In the genomic region with DNA sequence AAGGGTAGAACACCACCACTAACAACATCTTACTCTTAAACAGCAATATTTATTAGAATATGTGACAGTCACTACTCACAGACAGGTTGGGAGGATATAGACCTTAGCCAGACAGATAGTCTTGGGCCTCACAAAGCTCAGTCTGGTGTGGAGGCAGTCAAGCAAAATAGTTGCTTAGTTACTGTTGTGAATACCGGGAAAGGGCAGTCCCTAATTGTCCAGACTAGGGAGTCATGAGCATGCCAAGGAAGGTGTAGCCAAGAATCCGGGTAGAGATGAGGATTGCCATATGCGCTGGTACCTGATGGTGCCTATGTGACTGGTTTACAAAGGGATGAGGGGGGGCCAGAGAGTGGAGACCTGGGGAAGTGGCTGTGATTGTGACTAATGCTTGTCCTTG, we compare ENCODE assay signal across 8 mouse cellular contexts. TPM values are rescaled to one million over a fixed set of nuclear protein-coding genes. Genes with fewer than 3 reads are reported as not detected.
DNase-seq lines count a peak whose midpoint lies in the region; ATAC-seq lines count a peak whose summit lies in the region.

No protein-coding gene starts in this region.

- peak overlapping the region; percentile 96 for H3K9ac ChIP-seq in heart, embryonic 12.5 days
- peak overlapping the region; percentile 94 for H3K9ac ChIP-seq in liver, embryonic 13.5 days

- peaks cover 40% of the 10 kb centered on the region for H3K36me3 ChIP-seq in heart, embryonic 12.5 days
- peaks cover 33% of the 10 kb centered on the region for H3K36me3 ChIP-seq in hindbrain, embryonic 10.5 days
- peaks cover 32% of the 10 kb centered on the region for H3K36me3 ChIP-seq in liver, embryonic 13.5 days

- peak overlapping the region; percentile 90 for H3K4me2 ChIP-seq in heart, embryonic 12.5 days
- H3K4me2 ChIP-seq in liver, embryonic 13.5 days = peak overlapping the region; percentile 79

- H3K4me1 ChIP-seq in heart, embryonic 12.5 days (replicated peaks) = peaks cover 14% of the 10 kb centered on the region
- H3K4me1 ChIP-seq in hindbrain, embryonic 10.5 days (replicated peaks) = peaks cover 14% of the 10 kb centered on the region
- peaks cover 55% of the 10 kb centered on the region for H3K4me1 ChIP-seq in liver, embryonic 13.5 days (replicated peaks)

- H3K9me3 ChIP-seq in heart, embryonic 12.5 days (replicated peaks) = no peaks in the 10 kb centered on the region
- H3K9me3 ChIP-seq in hindbrain, embryonic 10.5 days = no peaks in the 10 kb centered on the region
- H3K9me3 ChIP-seq in liver, embryonic 13.5 days (replicated peaks) = no peaks in the 10 kb centered on the region

- no peak for ATAC-seq in heart, embryonic 12.5 days (ENCODE audit: insufficient number of reproducible peaks, low FRiP score)
- no peak for ATAC-seq in liver, embryonic 13.5 days (ENCODE audit: low read depth)

- DNase-seq in heart, postnatal 25 days (ENCODE audit: low spot score) = no peak
- peak; percentile 24 for DNase-seq in adrenal gland, postnatal 10 days
- no peak for DNase-seq in hindbrain, embryonic 10.5 days (ENCODE audit: low spot score)
- DNase-seq in liver, embryonic 13.5 days = peak; percentile 7
- DNase-seq in left cerebral cortex, adult 8-10 months (ENCODE audit: low spot score in 2 of 2) = no peak
- DNase-seq in right cerebral cortex, postnatal 10 days (ENCODE audit: low spot score in 2 of 2) = no peak
- DNase-seq in retina, embryonic 14.5 days (ENCODE audit: low spot score) = no peak

- H3K27me3 ChIP-seq in heart, embryonic 12.5 days (replicated peaks) = no peaks in the 10 kb centered on the region
- H3K27me3 ChIP-seq in hindbrain, embryonic 10.5 days (ENCODE audit: insufficient read depth, poor library complexity, severe bottlenecking) = no peaks in the 10 kb centered on the region
- H3K27me3 ChIP-seq in liver, embryonic 13.5 days = no peaks in the 10 kb centered on the region

- no peak overlapping the region for H3K27ac ChIP-seq in heart, embryonic 12.5 days (ENCODE audit: poor library complexity, severe bottlenecking)
- H3K27ac ChIP-seq in hindbrain, embryonic 10.5 days = peak overlapping the region; percentile 85
- peak overlapping the region; percentile 100 for H3K27ac ChIP-seq in liver, embryonic 13.5 days

- WGBS in heart, embryonic 12.5 days = 43% methylated on average over 3 of the region's 3 CpGs
- 48% methylated on average over 3 of the region's 3 CpGs for WGBS in hindbrain, embryonic 10.5 days
- 41% methylated on average over 3 of the region's 3 CpGs for WGBS in liver, embryonic 13.5 days (ENCODE audit: insufficient replicate concordance)

- intact Hi-C loops in heart, postnatal 25 days (cut with DNase I) = no loop called here

- peak overlapping the region; percentile 94 for H3K4me3 ChIP-seq in heart, embryonic 12.5 days
- H3K4me3 ChIP-seq in hindbrain, embryonic 10.5 days = peak overlapping the region; percentile 80
- H3K4me3 ChIP-seq in liver, embryonic 13.5 days (replicated peaks) = peak overlapping the region; percentile 87

RNA-seq across cellular contexts. Expression of a gene that starts 0.7 kb away (rescaled TPM):
- polyA plus RNA-seq in heart, embryonic 12.5 days (2016; fragmentation: Nextera tagmentation; extraction: Ambion mirVana) = 25.6 and 26.8 TPM in 2 replicates
- total RNA-seq in heart, postnatal 25 days (2021) = 10 to 100 TPM; 40.6 to 45.6 TPM
- total RNA-seq in adrenal gland, postnatal 10 days (2021) = 10 to 100 TPM; 41.3 to 45.7 TPM
- polyA plus RNA-seq in hindbrain, embryonic 10.5 days (2016; fragmentation: Nextera tagmentation; extraction: Ambion mirVana) = 22.2 and 24.8 TPM in 2 replicates
- polyA plus RNA-seq in liver, embryonic 13.5 days (2015; fragmentation: Nextera tagmentation; extraction: Ambion mirVana) = 48.7 and 49.9 TPM in 2 replicates
- 10 to 100 TPM; 54.0 to 70.8 (median 55.5) TPM for total RNA-seq in left cerebral cortex, adult 8-10 months (2022)

RNA-seq across cellular contexts. Expression of a gene that starts 21.5 kb away (rescaled TPM):
- polyA plus RNA-seq in heart, embryonic 12.5 days (2016; fragmentation: Nextera tagmentation; extraction: Ambion mirVana) = 5.7 and 5.9 TPM in 2 replicates
- under 1 TPM in 1 of 2 experiments, not detected in 1; 0.08 TPM for total RNA-seq in heart, postnatal 25 days (2021)
- total RNA-seq in adrenal gland, postnatal 10 days (2021) = under 1 TPM; 0.33 to 0.39 TPM
- polyA plus RNA-seq in hindbrain, embryonic 10.5 days (2016; fragmentation: Nextera tagmentation; extraction: Ambion mirVana) = 1.8 and 2.1 TPM in 2 replicates
- polyA plus RNA-seq in liver, embryonic 13.5 days (2015; fragmentation: Nextera tagmentation; extraction: Ambion mirVana) = 0.96 and 1.6 TPM in 2 replicates
- total RNA-seq in left cerebral cortex, adult 8-10 months (2022) = 1 to 10 TPM; 4.6 to 5.2 (median 4.8) TPM

RNA-seq across cellular contexts. Expression of a gene that starts 28.7 kb away (rescaled TPM):
- not detected in 2 replicates for polyA plus RNA-seq in heart, embryonic 12.5 days (2016; fragmentation: Nextera tagmentation; extraction: Ambion mirVana)
- not detected for total RNA-seq in heart, postnatal 25 days (2021)
- not detected for total RNA-seq in adrenal gland, postnatal 10 days (2021)
- not detected in 2 replicates for polyA plus RNA-seq in hindbrain, embryonic 10.5 days (2016; fragmentation: Nextera tagmentation; extraction: Ambion mirVana)
- 0.07 TPM in 1 of 2 replicates, not detected in the other for polyA plus RNA-seq in liver, embryonic 13.5 days (2015; fragmentation: Nextera tagmentation; extraction: Ambion mirVana)
- under 1 TPM; 0.38 to 0.60 (median 0.46) TPM for total RNA-seq in left cerebral cortex, adult 8-10 months (2022)

RNA-seq across cellular contexts. Expression of a gene that starts 28.9 kb away (rescaled TPM):
- 0.32 TPM in 1 of 2 replicates, not detected in the other for polyA plus RNA-seq in heart, embryonic 12.5 days (2016; fragmentation: Nextera tagmentation; extraction: Ambion mirVana)
- total RNA-seq in heart, postnatal 25 days (2021) = not detected
- total RNA-seq in adrenal gland, postnatal 10 days (2021) = not detected
- 0.41 TPM in 1 of 2 replicates, not detected in the other for polyA plus RNA-seq in hindbrain, embryonic 10.5 days (2016; fragmentation: Nextera tagmentation; extraction: Ambion mirVana)
- 0.21 and 0.44 TPM in 2 replicates for polyA plus RNA-seq in liver, embryonic 13.5 days (2015; fragmentation: Nextera tagmentation; extraction: Ambion mirVana)
- total RNA-seq in left cerebral cortex, adult 8-10 months (2022) = not detected

RNA-seq across cellular contexts. Expression of a gene that starts 51.3 kb away (rescaled TPM):
- polyA plus RNA-seq in heart, embryonic 12.5 days (2016; fragmentation: Nextera tagmentation; extraction: Ambion mirVana) = 515 and 518 TPM in 2 replicates
- 1 to 10 TPM; 6.8 to 7.8 TPM for total RNA-seq in heart, postnatal 25 days (2021)
- total RNA-seq in adrenal gland, postnatal 10 days (2021) = 10 to 100 TPM; 75.3 to 85.9 TPM
- 1,645 and 2,027 TPM in 2 replicates for polyA plus RNA-seq in hindbrain, embryonic 10.5 days (2016; fragmentation: Nextera tagmentation; extraction: Ambion mirVana)
- 82.7 and 85.9 TPM in 2 replicates for polyA plus RNA-seq in liver, embryonic 13.5 days (2015; fragmentation: Nextera tagmentation; extraction: Ambion mirVana)
- 10 to 100 TPM; 37.4 to 69.7 (median 61.1) TPM for total RNA-seq in left cerebral cortex, adult 8-10 months (2022)

Comparison
In these comparisons a context has a peak if more than half of its experiments do, and no peak if none do; other contexts are left out.
1. DNase-seq: peak in adrenal gland, postnatal 10 days (single experiment) and liver, embryonic 13.5 days (single experiment); none in heart, postnatal 25 days (single experiment), hindbrain, embryonic 10.5 days (single experiment), left cerebral cortex, adult 8-10 months (0 of 2), right cerebral cortex, postnatal 10 days (0 of 2) and retina, embryonic 14.5 days (single experiment).
2. Peak in every context shown above with its lines, with median percentiles within 50 percentile points of each other: H3K4me3 ChIP-seq.